Mouse (Mus musculus) CH12F3 (cell line): ENCODE results near the gene N4bp2l1.

Source experiments
- in situ Hi-C: fragments of 300-500 bp; cut with MboI; formaldehyde crosslinking; loops from 2 replicates; pipeline ENCODE4 v1.14.3; 2020; ENCODE audit warnings: low sequenced_read_pairs

N4bp2l1 gene

GRCm38 (mm10) chr5:150570496-150571219, 26.3 kb downstream of the N4bp2l1 start:
- in situ Hi-C loops: no loop called here

- in situ Hi-C loops: no loop called here
Measured at GRCm38 (mm10) chr5:150566971-150567370, 30.0 kb downstream of the N4bp2l1 start.

GRCm38 (mm10) chr5:150566226-150566625, 30.8 kb downstream of the N4bp2l1 start:
- in situ Hi-C loops: no loop called here

- in situ Hi-C loops: no loop called here
Measured at GRCm38 (mm10) chr5:150564426-150564825, 32.6 kb downstream of the N4bp2l1 start.

GRCm38 (mm10) chr5:150561783-150562182, 35.2 kb downstream of the N4bp2l1 start:
- in situ Hi-C loops: no loop called here

- in situ Hi-C loops: no loop called here
Measured at GRCm38 (mm10) chr5:150561376-150561775, 35.6 kb downstream of the N4bp2l1 start.

- in situ Hi-C loops: no loop called here
Measured at GRCm38 (mm10) chr5:150560851-150561250, 36.1 kb downstream of the N4bp2l1 start.

GRCm38 (mm10) chr5:150559519-150560103, 37.4 kb downstream of the N4bp2l1 start:
- in situ Hi-C loops: no loop called here

GRCm38 (mm10) chr5:150551637-150552036, 45.4 kb downstream of the N4bp2l1 start:
- in situ Hi-C loops: no loop called here

- in situ Hi-C loops: no loop called here
Measured at GRCm38 (mm10) chr5:150543184-150543583, 53.8 kb downstream of the N4bp2l1 start.

GRCm38 (mm10) chr5:150541302-150541701, 55.7 kb downstream of the N4bp2l1 start:
- in situ Hi-C loops: no loop called here

- in situ Hi-C loops: no loop called here
Measured at GRCm38 (mm10) chr5:150525239-150525638, 71.7 kb downstream of the N4bp2l1 start.

GRCm38 (mm10) chr5:150522867-150523234, 74.1 kb downstream of the N4bp2l1 start:
- in situ Hi-C loops: no loop called here

GRCm38 (mm10) chr5:150521937-150522866, 74.8 kb downstream of the N4bp2l1 start, which contains the start of gene Brca2:
Gene Brca2 (plus strand): TSS chr5:150522630.
- in situ Hi-C loops: no loop called here
